Mouse (Mus musculus): ENCODE results near the gene Ttl.

GRCm38 (mm10) chr2:129090370-129090769 lies 24.6 kb downstream of the Ttl start:
- no peak for TF ChIP-seq POLR2A (IDR thresholded peaks at IDR 0.05; ENCODE audit: borderline replicate concordance, extremely low read depth, insufficient read depth, insufficient read length, poor library complexity, severe bottlenecking)
- TF ChIP-seq CTCF (IDR thresholded peaks at IDR 0.05; ENCODE audit: borderline replicate concordance, extremely low read depth, insufficient read depth, insufficient read length), result no peak
